Mouse (Mus musculus) thymus, postnatal 4 days (tissue): ENCODE data around the gene Samhd1.

Source experiments
- DNase-seq: peaks from one replicate; pipeline ENCODE4 v3.0.0; 2021

The Samhd1 gene

DNA sequence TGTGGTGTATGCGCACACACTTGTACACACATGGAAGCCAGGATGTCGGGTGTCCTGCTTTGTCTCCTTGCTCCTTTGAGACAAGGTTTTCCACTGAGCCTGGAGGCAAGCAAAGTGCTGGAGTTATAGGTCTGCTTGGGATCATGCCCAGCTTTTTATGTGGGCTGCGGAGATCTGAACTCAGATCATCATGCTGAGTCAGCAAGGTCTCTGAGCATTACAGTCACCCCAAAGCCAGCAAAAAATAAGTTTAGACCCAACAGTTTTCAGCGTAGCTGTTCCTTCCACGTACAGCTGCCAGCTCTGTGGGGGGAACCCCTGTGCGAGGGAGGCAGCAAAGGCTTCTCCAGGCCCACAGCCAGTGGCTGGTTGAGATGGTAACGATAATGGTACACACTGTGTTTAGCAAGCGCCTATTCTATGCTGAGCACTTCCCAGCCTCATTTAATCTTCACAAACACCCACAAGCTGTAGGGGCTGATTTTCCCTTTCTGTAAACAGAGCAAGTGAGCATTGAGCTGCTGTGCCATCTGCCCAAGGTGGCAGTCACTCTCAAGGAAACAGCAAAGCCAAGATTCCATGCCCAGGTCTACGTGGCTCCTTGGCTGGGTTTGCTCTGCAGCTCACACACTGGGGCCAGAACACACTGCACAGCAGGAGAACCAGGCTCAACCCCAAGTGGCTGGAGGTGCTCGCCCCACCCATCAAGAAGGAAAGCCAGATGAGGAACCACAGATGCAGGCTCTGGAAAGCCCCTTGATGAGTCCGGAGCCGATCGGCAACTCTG, 86.5 kb downstream of the Samhd1 start:
- DNase-seq: no peak
